Mouse (Mus musculus) hindlimb bud, embryonic 11.5 days (tissue): ENCODE data around the gene Galk2.

Experiments used
- DNase-seq: peaks from one replicate; pipeline ENCODE4 v3.0.0-alpha.2; 2012; ENCODE audit warnings: low read depth, low spot score; ENCODE audit errors: extremely low spot score

Galk2 gene

DNA sequence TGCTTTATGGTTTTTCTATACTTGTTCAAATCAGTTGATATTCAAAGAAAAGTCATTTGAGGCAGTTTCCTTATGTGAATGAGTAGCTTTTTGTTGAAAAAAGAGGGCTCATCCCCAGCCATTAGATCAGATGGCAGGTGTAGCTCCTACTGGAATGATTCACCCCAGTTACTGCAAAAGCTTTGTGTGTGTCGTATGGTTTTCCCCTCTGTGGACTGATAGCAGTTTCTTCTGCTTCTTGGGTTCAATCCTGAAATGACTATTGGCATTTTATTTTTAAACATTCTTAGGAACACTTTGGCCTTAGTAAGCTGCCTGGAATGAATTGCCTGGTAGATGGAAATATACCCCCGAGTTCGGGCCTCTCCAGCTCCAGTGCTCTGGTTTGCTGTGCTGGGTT lies 37.4 kb downstream of the Galk2 start:
- DNase-seq, result no peak

DNA sequence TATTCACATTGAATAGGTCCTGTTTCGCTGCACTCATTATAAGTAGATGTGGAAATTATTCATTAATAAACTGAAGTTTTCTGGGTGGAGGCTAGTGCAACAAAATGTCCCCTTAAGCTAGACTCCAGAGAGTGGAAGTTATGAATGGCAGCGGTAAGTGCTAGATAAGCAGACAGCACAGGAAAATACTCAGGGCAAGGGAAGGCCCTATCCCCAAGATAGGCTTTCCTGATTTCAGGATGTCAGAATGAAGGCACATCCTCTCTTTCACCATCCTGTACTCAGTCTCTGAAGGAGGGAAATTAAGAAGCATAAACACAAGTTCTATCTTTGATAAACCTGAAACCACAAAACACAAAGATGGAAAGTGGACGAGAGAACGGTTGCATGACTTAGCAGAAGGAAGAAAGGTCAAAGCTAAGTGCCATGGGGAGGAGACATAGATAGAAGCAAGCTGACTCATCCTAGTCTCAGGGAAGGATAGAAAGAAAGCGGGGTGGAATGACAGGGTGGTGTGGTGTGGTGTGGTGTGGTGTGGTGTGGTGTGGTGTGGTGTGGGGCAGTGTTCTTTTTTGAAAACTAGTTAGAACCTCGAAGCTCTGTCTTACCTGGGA lies 42.0 kb downstream of the Galk2 start:
- no peak for DNase-seq

DNA sequence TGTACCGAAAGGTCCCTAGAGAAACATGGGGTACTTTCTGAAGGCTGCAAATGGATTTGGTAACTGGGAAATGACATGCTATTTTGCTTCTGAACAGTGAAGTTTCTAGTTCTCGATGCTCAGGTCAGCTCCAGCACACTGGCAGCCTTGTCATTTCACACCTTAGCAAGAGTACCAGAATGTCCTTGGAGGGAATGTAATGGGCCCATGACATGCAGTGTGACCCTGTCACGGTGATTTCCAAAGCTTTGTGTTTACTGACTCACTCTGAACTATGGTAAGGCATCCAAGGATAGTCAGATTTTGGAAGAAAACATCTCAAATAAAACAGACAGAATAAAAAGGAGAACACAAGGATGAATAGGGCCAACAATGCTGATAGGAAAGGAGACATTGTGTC lies 42.5 kb downstream of the Galk2 start:
- no peak for DNase-seq

DNA sequence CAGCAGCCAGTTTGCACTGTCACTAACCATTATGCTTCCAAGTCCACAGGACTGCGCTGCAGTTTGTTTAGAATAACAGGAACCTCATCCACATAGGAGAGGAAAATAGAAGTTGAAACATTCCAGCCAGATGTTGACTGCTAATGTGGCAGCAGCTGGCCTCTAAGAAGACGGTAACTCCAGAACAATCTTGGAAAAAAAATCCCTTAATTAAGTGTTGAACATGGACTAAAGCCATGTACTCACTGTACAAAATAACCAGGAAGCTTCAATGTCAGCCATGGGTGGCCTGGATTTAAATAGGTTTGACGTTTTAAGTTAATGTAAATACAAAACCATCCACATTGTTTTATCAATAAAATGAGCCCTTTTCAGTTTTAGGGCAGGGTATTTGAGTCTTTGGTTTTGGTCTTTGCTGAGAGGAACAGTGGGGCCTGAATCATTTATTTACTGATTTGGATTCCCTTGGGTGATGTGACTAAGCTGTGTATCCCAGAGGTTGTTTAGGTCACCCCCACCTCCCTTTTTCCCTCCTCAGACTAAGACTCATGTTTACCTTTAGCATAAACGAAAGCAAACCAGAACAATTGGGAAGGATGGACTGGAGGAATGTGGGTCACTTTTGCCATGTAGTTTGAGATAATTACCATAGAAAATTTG lies 47.6 kb downstream of the Galk2 start:
- no peak for DNase-seq

DNA sequence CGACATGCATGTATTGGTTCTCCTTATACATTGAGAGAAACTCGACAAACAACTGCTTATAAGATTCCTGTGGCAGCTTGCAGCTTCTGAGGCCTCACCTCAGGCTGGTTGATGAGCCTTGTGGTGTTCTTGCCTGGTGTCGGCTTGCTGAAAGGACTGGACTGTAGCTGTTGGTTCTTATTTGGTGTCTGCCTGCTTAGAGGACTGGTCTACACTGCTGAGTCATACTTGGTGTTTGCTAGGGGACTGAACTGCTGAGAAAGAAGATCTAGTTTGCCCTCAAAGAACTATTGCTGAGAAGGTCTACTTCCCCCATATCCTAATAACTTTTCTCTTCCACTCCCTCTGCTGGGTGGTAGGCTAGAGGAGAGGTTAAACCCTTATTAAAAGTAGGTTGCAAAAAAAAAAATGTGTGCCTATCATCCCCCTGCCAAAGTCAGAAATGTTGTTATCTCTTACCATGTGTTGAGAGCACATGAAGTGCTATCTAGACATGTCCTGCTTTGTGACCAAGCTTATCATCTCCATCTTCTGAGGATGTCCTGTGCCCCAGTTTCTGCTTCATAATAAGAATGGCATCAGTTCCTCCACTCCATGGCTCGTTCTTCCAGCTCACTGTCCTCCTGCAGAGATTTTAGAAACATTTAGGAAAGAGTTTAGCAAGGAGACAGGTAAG lies 48.8 kb downstream of the Galk2 start:
- no peak for DNase-seq

DNA sequence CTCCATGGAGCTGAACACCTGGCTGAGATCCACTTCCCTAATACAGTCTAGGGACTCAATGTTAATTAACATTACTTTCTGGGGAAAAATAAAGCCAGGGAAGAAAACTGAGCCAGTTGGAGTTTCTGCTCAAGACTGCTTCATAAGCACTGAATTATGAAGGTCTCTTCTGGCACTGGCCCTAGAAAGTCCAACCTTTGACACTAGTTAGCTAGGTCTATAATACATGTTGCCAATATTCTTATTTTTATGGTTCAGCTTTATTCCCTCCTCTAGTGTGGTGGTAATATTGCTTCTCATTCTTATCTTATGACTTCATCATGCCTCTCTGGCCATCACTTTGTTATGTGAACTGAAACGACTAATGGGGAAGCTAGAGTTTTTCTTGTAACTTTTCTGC lies 55.3 kb downstream of the Galk2 start:
- no peak for DNase-seq

DNA sequence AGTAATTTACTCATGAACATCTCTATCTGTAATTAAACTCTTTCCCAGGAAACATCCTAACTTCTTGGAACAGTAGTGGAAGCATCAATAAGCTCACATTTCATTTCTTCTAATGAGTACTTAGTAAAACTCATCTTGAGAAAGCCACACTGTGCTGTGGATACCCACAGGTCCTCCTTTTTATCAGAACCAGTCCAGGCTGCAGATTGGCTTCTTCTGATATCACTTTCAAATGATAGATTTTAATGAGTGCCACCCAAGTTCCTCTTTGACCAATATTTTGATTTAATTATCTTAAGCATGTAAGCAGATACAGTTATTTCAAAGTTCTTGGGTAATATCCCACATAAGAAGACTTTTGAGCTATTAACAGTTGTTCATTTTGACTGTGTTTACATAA lies 55.8 kb downstream of the Galk2 start:
- no peak for DNase-seq

DNA sequence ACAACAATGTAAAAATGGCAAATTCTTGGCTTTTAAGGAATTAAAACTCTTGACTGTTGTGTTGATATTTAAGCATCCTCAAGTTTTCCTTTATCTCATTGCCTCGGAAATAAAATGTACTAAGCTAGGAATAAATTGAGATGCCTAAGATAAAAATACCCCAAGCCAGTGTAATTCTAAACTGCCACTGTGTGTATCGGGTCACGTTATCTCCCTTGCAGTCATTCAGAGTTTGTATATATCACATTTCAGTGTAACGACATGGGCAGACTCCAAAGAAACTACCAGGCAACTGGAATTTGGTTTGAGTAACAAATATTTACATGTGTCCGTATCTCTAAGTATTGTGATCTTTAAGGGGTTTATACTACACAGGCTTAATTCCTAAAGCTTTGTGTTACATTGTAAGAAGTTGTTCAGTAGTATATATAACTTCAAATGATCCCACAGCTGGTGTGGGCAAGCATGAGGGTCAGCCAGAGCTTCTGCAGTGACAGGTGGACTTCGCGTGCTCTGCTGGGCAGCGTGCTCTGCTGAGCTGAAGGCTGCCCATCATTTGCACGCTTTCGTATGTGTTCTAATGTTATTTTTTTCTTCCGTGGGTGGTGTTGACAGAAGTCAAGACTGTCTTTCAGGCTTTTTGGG lies 57.9 kb downstream of the Galk2 start:
- DNase-seq, result no peak

DNA sequence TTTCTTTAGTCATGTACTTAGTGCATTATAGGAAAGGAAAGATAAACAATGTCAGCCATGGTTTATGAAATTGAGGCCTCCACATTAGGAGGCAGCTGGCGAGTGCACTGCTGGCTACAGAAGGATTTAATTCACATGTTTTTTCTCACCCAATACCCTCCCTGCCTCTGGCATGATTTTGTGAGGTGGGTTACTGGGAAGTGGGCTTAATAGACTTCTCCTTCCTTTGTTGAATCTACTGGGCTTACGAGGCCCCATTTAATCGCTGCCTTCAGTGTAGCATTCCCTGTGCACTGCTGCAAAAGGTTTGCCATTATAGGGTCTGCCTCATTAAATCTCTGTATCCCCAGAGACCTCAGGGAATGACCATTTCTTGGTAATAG lies 58.4 kb downstream of the Galk2 start:
- DNase-seq, result peak; percentile 20

DNA sequence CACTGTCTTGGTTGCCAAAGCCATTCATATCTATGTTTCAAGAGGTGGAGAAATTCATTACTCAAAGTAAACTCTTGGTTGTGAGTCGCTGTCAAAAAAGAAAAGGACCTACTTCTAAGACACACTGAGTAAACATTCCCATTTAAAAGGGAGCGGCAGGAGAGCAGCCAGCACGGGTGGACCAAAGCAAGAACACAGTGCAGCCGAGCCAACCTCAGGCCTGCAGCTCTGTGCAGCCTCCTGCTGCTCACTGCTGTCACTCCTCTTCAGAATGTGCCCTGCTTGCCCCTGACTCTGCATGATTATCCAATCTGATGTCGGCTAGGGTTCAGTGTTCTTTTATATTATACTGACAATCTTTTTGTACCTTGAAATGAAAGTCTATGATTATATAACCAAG lies 62.4 kb downstream of the Galk2 start:
- no peak for DNase-seq

DNA sequence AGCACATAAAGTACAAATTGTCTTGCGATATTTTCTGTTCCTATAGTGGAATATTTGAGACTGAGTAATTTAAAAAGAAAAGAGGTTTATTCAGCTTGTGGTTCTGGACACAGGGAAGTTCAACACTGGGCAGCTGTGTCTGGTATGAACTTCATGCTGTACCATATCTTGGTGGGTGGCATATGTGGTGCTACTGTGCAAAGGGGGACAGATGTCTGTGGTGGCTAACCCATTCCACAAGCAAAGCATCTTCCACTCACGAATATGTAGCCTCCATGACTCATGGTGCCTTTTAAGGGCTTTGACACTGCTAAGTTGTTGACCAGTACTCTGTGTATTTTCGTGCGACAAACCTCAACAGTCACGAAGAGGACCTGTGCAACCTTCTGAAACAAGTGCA lies 63.2 kb downstream of the Galk2 start:
- no peak for DNase-seq

DNA sequence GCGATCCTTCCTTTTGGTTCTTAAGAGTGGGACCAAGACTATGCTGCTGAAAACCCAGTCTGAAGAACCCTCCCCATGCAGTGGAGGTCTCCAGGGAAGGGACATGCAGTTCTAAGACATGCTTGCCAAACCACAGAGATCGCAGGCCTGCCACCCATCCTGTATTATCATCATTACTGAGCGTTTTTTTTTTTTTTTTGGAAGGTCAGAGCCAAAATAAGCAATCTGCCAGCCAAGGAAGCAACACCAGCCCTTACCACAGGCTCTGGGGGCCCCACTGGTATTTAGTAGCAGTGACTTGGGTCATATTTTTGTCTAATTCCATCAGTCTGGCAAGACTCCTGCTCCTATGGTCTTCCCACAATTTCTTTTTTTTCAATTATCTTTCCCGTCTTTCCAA lies 64.0 kb downstream of the Galk2 start:
- no peak for DNase-seq

DNA sequence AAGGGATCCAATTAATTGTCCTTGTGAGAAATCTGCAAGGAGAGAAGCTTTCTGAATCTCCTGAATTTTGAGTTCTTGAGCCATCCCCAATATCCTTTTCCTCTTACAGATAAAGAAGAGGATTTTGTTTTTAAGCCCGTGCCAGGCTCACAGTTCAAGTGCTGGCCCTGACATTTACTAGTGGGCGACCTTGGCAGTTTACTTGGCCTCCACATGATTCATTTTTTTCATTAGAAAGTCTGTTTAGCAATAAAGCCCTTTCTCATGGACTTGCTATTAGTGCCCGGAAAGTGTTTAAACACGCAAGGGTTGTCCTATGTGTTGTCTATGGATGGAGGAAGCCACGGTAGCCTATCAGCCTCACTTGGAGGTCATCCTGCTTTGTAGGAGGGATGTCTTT lies 64.4 kb downstream of the Galk2 start:
- no peak for DNase-seq

DNA sequence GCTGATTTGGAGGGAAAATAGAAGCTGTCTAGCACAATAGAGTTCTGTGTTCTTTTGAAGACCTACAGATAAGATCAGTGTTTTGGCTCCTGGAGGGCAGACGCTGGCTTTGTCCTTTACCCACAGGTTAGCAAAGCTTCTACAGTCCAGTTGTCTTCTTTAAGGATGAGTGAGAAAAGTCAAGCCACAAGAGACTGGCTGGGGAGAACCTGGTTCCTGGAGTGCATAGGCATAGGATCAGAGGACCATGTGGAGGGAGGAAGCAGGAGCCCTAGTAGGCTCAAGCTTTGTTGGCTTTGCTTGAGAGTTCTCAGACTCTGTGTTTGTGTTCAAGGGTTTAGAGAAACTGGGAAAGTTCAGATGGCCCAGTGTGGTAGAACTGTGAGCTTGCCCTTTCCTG lies 65.6 kb downstream of the Galk2 start:
- DNase-seq, result no peak

DNA sequence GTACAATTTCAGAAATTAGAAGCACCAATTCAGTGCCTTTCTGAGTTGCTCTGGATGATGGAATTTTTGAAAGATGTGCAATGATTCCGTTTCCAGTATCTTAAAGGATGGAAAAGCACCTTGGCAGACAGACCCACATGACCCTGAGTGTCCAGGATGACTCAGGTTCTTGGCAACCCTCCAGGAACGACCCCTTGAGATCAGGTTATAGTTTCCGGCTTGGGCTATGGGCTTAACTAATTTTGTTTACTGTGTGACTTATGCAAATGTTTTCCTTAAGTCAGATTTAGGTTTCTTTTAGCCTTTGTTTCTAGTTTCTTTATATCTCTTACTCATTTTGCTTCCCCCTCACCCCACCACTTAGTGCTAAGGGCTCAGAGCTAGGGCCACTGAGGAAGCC lies 66.2 kb downstream of the Galk2 start:
- DNase-seq, result no peak

DNA sequence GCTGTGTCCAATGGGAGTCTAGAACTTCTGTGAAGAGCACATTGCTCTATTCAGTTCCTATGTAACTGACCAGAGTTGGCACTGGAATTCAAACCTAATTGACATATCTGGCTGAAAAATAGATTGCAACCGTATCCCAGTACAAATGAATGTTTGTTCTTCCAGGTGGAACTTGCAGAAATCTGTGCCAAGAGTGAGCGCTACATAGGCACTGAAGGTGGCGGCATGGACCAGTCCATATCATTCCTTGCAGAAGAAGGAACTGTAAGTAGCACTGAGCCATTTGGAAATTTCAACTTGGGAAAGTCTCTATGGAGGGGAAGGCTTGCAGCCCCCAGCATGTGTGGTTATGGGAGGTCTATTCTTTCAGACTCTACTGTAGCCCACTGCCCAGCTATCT lies 70.5 kb downstream of the Galk2 start:
- DNase-seq, result no peak

DNA sequence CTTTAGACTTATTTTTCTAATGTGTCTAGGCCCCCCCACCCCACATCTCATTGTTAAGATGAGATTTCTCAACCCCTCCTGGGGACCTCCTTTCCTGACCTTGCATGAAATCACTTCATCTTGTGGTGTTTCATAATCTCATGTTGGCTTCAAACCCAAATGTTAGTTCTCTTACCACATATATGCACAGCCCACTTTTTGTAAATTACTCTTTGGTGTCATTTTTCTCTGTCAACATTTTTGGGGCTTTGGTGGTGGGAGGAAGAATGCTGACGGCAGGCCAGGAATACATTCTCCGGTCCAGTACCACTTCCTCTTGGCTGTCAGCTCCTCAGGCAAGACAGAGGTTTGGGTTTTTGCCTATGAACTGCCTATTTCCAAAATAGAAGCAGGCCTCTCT lies 71.0 kb downstream of the Galk2 start:
- DNase-seq, result no peak

DNA sequence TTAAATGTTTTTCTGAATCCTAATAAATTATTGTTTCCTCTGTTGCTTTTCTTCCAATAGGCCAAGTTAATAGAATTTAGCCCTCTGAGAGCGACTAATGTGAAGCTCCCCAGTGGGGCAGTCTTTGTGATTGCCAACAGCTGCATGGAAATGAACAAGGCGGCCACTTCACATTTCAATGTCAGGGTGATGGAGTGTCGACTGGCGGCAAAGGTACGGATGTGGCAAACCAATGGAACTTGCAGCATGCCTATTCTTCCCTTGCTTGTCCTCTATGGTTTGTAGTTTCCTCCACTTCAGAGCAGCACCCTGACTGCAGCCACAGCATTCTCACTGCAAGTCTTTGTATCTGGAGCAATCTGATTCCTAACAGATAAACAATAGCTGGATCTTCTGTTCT lies 72.3 kb downstream of the Galk2 start:
- no peak for DNase-seq

DNA sequence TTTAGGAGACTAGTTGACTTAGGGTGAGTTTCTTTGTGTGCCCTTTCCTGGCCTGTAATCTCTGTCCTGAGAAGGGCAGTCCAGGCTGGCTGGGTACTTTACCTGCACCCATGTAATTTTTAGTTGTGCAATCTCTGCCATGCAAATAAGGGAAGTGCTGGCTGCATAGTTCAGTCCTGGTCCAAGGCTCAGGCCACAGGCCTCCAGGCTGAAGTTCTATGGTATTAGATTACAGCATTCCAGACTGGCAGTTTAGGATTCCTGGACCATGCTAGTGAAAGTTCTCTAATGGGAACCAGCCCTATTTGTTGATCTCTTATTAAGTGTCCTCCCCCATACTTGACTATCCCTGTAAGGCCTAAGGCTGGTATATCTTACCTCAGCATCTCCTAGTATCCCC lies 73.8 kb downstream of the Galk2 start:
- no peak for DNase-seq

DNA sequence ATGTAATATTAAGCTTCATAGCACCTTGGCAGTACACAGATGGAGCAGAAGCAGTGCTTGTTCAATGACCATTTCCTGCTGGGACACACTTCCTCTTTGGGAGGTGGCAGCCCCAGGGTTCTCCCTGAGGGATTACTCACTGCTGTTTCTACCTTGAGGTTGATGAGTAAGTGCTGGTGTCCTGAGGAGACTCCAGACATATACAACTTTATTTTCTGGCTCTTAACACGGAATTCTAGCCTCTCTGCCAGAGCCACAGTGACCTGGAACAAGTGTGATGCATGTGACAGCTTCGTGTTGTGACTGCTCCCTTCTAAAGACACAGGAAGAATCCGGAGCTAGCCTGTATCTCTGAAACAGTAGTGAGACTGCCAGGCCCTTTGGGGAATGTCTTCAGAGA lies 75.1 kb downstream of the Galk2 start:
- no peak for DNase-seq

DNA sequence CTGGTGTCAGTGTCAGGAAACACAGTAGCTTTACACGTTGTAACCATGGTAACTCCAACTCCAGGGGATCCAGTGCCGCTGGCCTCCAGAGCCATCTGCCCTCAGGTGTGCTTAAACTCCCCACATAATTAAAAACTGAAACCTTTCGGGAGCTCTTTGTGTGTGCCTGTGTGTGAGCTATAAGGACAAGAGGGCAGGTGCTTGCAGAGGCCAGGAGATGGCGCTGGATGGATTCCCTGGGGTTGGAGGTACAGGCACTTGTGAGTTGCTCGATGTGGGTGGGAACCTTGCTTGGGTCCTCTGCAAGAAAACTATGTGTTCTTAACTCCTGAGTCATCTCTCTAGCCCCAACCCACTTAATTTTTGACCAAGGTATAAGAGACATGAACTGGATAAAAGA lies 77.5 kb downstream of the Galk2 start:
- no peak for DNase-seq

DNA sequence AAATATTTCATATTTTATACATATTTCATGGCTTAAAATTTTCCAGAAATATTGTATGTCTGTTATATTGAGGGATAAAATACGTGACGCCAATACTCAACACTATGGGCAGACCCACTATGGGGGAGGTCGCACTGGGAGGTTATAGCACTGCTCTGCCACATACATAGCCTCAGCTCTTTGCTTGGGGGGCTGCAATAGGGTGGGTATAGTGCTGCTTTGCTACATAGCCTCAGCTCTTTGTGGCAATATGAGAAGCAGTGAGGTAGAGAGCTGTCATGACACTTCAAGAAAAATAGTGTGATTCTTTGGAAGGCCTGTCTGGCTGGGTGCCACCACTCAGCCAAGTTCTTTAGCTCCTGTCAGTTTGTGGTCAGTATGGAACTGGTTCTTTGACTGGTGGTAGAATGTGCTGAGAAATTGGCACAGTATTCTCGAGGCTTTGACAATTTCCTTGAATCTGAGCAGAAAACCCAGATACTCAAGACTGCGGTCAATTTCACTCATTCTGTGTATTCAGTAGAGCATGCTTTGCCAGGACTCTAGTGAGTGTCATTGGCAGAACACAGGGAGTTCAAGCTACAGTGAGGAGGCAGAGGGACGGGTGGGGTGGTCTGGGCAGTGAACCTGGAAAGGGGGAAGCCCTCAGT lies 80.2 kb downstream of the Galk2 start:
- DNase-seq, result no peak
